Mouse (Mus musculus): ENCODE measurements at regions not wholly inside any gene's neighbourhood (a gene's known extent, or its start where the extent isn't known, plus 50 kb on each side); places are given as distances from the start of the nearest gene placed in this dataset.

DNA sequence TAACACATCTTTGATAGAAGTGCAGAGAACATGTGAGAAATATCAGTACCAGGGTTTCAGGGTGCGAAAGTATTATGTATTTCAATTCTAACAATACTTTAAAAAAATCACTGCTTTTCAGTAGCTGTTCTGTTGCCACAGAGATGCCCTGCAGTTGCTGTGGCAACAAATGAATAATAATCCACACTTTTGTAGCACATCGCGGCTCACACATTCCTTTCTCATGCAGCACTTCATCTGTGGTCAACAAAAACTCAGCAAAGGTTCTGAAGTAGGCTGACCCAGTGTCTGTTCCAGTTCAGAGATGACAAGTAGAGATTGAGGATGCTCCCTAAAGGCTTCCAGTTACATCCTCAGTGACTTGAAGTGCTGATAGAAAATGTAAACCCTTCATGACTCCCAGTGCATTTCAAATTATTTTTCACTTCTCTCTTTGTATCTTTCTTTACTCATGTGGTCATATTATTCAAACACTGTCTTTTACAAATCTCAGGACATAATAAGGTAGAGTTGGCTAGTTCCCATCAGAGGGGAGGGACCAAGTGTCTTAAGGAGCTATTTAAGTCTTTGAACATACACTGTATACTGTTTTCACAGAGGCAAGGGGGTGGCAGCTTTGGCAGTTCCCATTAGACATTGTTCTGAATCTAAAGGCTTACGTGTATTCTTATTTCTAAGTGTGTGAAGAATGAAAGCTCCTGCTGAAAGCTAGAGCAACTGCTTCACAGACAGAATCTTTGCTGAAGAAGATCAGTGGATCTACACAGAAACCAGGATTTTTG lies 460.6 kb upstream of the Slit2 start:
- no peak for DNase-seq

DNA sequence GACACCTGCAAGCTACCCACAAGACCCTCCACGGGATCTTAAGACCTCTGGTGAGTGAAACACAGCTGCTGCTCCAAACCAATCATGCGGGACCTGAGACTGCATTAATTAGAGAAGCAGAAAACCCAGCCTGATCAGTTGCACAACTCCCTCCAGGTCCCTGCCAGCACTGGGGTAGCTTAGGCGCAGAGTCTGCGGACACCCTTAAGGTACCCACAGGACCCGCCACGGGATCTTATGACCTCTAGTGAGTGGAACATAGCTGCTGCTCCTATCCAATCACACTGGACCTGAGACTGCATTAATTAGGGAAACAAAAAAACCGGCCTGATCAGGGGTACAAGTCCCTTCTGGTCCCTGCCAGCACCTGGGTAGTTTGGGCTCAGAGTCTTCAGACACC lies 454.3 kb upstream of the Slit2 start:
- DNase-seq = no peak

DNA sequence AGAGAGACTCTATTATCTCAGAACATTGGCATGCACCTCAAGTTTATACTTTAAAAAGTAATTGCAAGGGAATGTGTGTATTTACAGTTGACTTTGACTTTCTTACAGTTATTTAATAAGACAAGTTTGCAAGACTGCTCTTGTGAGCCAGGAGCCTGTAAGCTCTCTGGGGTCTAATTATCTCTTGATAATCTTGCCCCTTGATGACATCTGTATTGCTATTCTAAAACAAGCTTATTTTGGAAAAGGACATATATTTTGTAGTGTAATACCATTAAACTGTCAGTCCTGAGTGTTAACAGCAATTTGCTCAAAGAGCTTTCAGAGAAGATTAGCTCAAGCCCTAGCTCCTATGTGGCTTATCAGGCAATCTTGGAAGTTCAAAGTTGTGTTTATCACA lies 445.4 kb upstream of the Slit2 start:
- no peak for DNase-seq

DNA sequence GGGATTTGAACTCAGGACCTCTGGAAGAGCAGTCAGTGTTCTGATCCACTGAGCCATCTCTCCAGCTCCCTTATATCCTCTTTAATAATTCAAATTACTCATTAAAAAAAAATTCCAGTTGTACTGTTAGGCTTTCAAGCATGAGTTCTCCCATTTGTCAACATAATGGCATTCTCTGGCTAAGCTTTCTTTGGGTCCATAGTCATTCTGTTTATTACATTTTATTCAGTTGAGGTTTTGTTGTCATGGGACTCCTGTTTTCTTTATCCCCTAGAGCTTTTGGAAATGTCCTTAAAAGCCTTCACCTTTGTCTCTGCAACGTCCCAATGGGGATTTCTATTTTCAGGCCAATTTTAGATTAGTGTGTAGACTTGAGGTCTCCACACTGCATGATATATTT lies 440.7 kb upstream of the Slit2 start:
- DNase-seq = no peak

DNA sequence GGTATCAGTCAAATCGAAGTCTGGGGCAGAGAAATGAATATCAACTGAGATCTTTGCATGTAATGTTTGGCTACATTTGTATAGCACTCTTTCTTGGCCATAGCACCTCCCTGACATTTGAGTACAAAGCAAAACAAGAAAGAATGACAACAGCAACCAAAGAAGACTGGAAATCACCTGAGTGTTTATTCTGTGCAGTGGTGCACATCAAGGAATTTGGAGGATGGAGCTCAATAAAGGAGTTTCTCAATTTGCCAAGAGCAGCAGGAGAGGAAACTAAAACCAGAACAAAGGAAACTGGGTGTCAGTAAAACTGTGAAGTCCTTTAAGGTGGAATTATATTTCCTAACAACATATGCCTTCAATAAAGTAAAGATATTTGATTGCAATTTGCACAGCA lies 426.2 kb upstream of the Slit2 start:
- no peak for DNase-seq

DNA sequence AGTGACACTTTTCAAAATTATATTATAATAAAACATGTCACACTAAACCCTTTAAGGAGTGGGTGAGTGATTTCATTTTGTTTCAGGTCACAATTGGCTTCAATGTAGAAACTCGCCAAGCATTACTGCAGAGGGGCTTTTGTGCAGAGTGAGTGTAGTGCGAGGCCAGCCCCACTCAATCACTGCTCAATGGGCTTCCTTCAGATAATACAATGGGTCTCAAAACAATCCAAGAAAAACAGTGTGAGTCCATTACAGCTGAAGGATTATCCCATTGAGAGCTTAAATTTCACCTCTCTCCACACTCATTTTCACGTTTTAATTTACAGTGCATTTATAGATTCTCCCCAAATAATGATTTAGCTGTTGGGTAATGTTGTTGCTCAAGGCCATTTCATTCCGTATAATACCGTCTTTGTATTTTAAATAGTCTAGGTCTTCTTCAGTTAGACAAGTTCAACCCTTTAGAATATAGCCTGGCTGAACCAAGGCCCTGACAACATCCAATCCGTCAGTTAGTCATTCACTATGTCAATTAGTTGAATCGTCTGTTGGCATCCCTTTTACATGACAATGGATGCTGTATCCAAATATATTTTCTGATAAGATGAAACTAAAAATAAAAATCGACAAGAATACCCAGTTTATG lies 425.7 kb upstream of the Slit2 start:
- no peak for DNase-seq

Data from heart, adult 18-20 months (tissue).